Mouse (Mus musculus) limb, embryonic 15.5 days (tissue): ENCODE results near the gene Wdr53. TPM values are rescaled to one million over a fixed set of nuclear protein-coding genes. Genes with fewer than 3 reads are reported as not detected.
"Not testable (repeated sequence)": the region's sequence is repeated elsewhere in the genome, so short reads cannot be mapped to it uniquely, and the experiment has no call there.

ENCODE experiments used
- ATAC-seq: fragments of 200-750 bp; cut with Nextera tagmentation; 2 replicates; pipeline ENCODE4 v1.8.0; 2017; ENCODE audit warnings: low read depth, moderate TSS enrichment; ENCODE audit not compliant: insufficient number of reproducible peaks, low FRiP score, low TSS enrichment
- H3K27ac ChIP-seq: fragments of 300-500 bp; sonication (generic); 2 replicates; pipeline ENCODE4 v1.5.1; 2015; ENCODE audit warnings: moderate library complexity, mild to moderate bottlenecking, inconsistent platforms
- H3K27me3 ChIP-seq: fragments of 300-500 bp; sonication (generic); 2 replicates; pipeline ENCODE4 v1.6.1; 2015; ENCODE audit warnings: inconsistent platforms
- H3K36me3 ChIP-seq: fragments of 300-500 bp; sonication (generic); 2 replicates; pipeline ENCODE4 v1.6.1; 2015; ENCODE audit warnings: inconsistent platforms
- H3K4me1 ChIP-seq: fragments of 300-500 bp; sonication (generic); 2 replicates; pipeline ENCODE4 v1.6.1; 2015; ENCODE audit warnings: inconsistent platforms
- H3K4me2 ChIP-seq: fragments of 300-500 bp; sonication (generic); 2 replicates; pipeline ENCODE4 v1.6.1; 2015; ENCODE audit warnings: mild to moderate bottlenecking, inconsistent platforms
- H3K4me3 ChIP-seq: fragments of 300-500 bp; sonication (generic); 2 replicates; pipeline ENCODE4 v1.5.1; 2015; ENCODE audit warnings: mild to moderate bottlenecking, inconsistent platforms
- H3K9ac ChIP-seq: fragments of 300-500 bp; sonication (generic); 2 replicates; pipeline ENCODE4 v1.6.1; 2015; ENCODE audit warnings: inconsistent platforms
- H3K9me3 ChIP-seq: fragments of 300-500 bp; sonication (generic); 2 replicates; pipeline ENCODE4 v1.6.1; 2016; ENCODE audit warnings: inconsistent platforms
- WGBS: fragments of 180-500 bp; shearing (Covaris S2); methylation state at CpG from one replicate; pipeline ENCODE4 v1.1.7; 2015; 5-methylcytosine and 5-hydroxymethylcytosine counted together
- polyA plus RNA-seq: library from polyadenylated mRNA; unstranded; fragments of >200 nt; fragmentation: Nextera tagmentation; extraction: Ambion mirVana; gene quantifications from 2 replicates; pipeline ENCODE4 v1.2.1, GENCODE M21; 2015

Gene Wdr53
- 19.9 and 22.0 TPM in 2 replicates for polyA plus RNA-seq

- H3K9ac ChIP-seq, result peak within 1 kb of the TSS; percentile 90
- peak; percentile 97 for ATAC-seq
- H3K4me2 ChIP-seq, result peak within 1 kb of the TSS; percentile 71
- H3K36me3 ChIP-seq, result no peaks in the 10 kb centered on the region; the same call in 1 of the 2 replicates
- peaks cover 19% of the 10 kb centered on the region for H3K4me1 ChIP-seq
- peak within 1 kb of the TSS; percentile 94 for H3K27ac ChIP-seq
- H3K27me3 ChIP-seq, result no peaks in the 10 kb centered on the region
- H3K4me3 ChIP-seq, result peak within 1 kb of the TSS; percentile 98
- no peaks in the 10 kb centered on the region for H3K9me3 ChIP-seq
- 1% methylated on average over 48 of the region's 48 CpGs for WGBS
Observed at GRCm38 (mm10) chr16:32246952-32247370, at the start of gene Wdr53, which contains the start of gene Fbxo45. Gene Wdr53 (plus strand): TSS chr16:32247227. Gene Fbxo45 (minus strand): TSS chr16:32247158.

GRCm38 (mm10) chr16:32200256-32201003 is 46.6 kb upstream of the Wdr53 start:
- H3K36me3 ChIP-seq, result no peaks in the 10 kb centered on the region
- no peaks in the 10 kb centered on the region for H3K27me3 ChIP-seq
- H3K4me2 ChIP-seq, result peak overlapping the region; percentile 19; the same call in 1 of the 2 replicates
- ATAC-seq, result no peak
- peaks cover 6% of the 10 kb centered on the region; the same call in 1 of the 2 replicates for H3K4me1 ChIP-seq
- H3K9me3 ChIP-seq, result no peaks in the 10 kb centered on the region
- no peak overlapping the region for H3K9ac ChIP-seq
- peak overlapping the region; percentile 19 for H3K4me3 ChIP-seq
- peak overlapping the region; percentile 78 for H3K27ac ChIP-seq
- WGBS, result 46% methylated on average over 21 of the region's 21 CpGs

GRCm38 (mm10) chr16:32201004-32201325 is 46.1 kb upstream of the Wdr53 start:
- 55% methylated on average over 9 of the region's 9 CpGs for WGBS
- H3K4me2 ChIP-seq, result peak overlapping the region; percentile 19; the same call in 1 of the 2 replicates
- peak overlapping the region; percentile 78; the same call in 1 of the 2 replicates for H3K27ac ChIP-seq
- no peak overlapping the region for H3K9ac ChIP-seq
- H3K9me3 ChIP-seq, result no peaks in the 10 kb centered on the region
- H3K27me3 ChIP-seq, result no peaks in the 10 kb centered on the region
- H3K36me3 ChIP-seq, result no peaks in the 10 kb centered on the region
- peak overlapping the region; percentile 19; the same call in 1 of the 2 replicates for H3K4me3 ChIP-seq
- no peak for ATAC-seq
- peaks cover 6% of the 10 kb centered on the region; the same call in 1 of the 2 replicates for H3K4me1 ChIP-seq

GRCm38 (mm10) chr16:32202681-32203080 is 44.3 kb upstream of the Wdr53 start:
- Histone ChIP-seq H3K4me2 (no peak overlapping the region), H3K36me3 (no peaks in the 10 kb centered on the region), H3K4me1 (peaks cover 6% of the 10 kb centered on the region; the same call in 1 of the 2 replicates), H3K27ac (no peak overlapping the region), H3K9ac (no peak overlapping the region), H3K4me3 (no peak overlapping the region), H3K9me3 (no peaks in the 10 kb centered on the region), H3K27me3 (no peaks in the 10 kb centered on the region)
- ATAC-seq, result no peak
- 61% methylated on average over 6 of the region's 6 CpGs for WGBS

GRCm38 (mm10) chr16:32204902-32205301 is 42.1 kb upstream of the Wdr53 start:
- H3K4me2 ChIP-seq, result no peak overlapping the region
- no peak overlapping the region for H3K27ac ChIP-seq
- WGBS, result 63% methylated on average over 3 of the region's 3 CpGs

GRCm38 (mm10) chr16:32214156-32214555 is 32.9 kb upstream of the Wdr53 start:
- H3K9me3 ChIP-seq, result no peaks in the 10 kb centered on the region
- no peak overlapping the region for H3K9ac ChIP-seq
- no peak overlapping the region for H3K4me2 ChIP-seq
- ATAC-seq, result no peak
- no peaks in the 10 kb centered on the region for H3K4me1 ChIP-seq
- no peaks in the 10 kb centered on the region for H3K27me3 ChIP-seq
- H3K4me3 ChIP-seq, result no peak overlapping the region
- no peaks in the 10 kb centered on the region for H3K36me3 ChIP-seq
- H3K27ac ChIP-seq, result no peak overlapping the region

More at GRCm38 (mm10) chr16:32204902-32205301, 42.1 kb upstream of the Wdr53 start:
- no peak for ATAC-seq
- Histone ChIP-seq H3K4me1 (peaks cover 6% of the 10 kb centered on the region; the same call in 1 of the 2 replicates), H3K36me3 (no peaks in the 10 kb centered on the region), H3K27me3 (no peaks in the 10 kb centered on the region), H3K4me3 (no peak overlapping the region), H3K9ac (no peak overlapping the region), H3K9me3 (no peaks in the 10 kb centered on the region)

GRCm38 (mm10) chr16:32214804-32215576 is 32.0 kb upstream of the Wdr53 start:
- H3K36me3 ChIP-seq, result no peaks in the 10 kb centered on the region
- H3K4me1 ChIP-seq, result no peaks in the 10 kb centered on the region
- H3K27me3 ChIP-seq, result no peaks in the 10 kb centered on the region
- H3K9ac ChIP-seq, result no peak overlapping the region
- ATAC-seq, result no peak
- no peaks in the 10 kb centered on the region for H3K9me3 ChIP-seq
- no peak overlapping the region for H3K4me2 ChIP-seq
- WGBS, result 77% methylated on average over 17 of the region's 17 CpGs
- H3K27ac ChIP-seq, result no peak overlapping the region
- H3K4me3 ChIP-seq, result no peak overlapping the region

- no peak for ATAC-seq
- no peaks in the 10 kb centered on the region for H3K9me3 ChIP-seq
- no peak overlapping the region for H3K4me3 ChIP-seq
- WGBS, result 77% methylated on average over 4 of the region's 4 CpGs
- H3K27ac ChIP-seq, result no peak overlapping the region
- H3K36me3 ChIP-seq, result no peaks in the 10 kb centered on the region
- no peaks in the 10 kb centered on the region for H3K27me3 ChIP-seq
- H3K4me2 ChIP-seq, result no peak overlapping the region
- no peak overlapping the region for H3K9ac ChIP-seq
- no peaks in the 10 kb centered on the region for H3K4me1 ChIP-seq
Observed at GRCm38 (mm10) chr16:32221803-32222202, 25.2 kb upstream of the Wdr53 start.

- Histone ChIP-seq H3K27me3 (no peaks in the 10 kb centered on the region), H3K9ac (no peak overlapping the region), H3K27ac (no peak overlapping the region), H3K4me1 (no peaks in the 10 kb centered on the region), H3K36me3 (no peaks in the 10 kb centered on the region), H3K4me3 (no peak overlapping the region), H3K9me3 (no peaks in the 10 kb centered on the region), H3K4me2 (no peak overlapping the region)
- ATAC-seq, result no peak
Observed at GRCm38 (mm10) chr16:32222399-32222798, 24.6 kb upstream of the Wdr53 start.

- H3K4me2 ChIP-seq, H3K4me1 ChIP-seq, H3K4me3 ChIP-seq, ATAC-seq, H3K9ac ChIP-seq, H3K27me3 ChIP-seq, H3K9me3 ChIP-seq, H3K27ac ChIP-seq: not testable (repeated sequence)
- peaks cover 25% of the 10 kb centered on the region for H3K36me3 ChIP-seq
- 89% methylated on average over 3 of the region's 3 CpGs for WGBS
Observed at GRCm38 (mm10) chr16:32232050-32232449, 15.0 kb upstream of the Wdr53 start.

- Histone ChIP-seq H3K4me2 (no peak overlapping the region), H3K36me3 (peaks cover 36% of the 10 kb centered on the region), H3K4me1 (no peaks in the 10 kb centered on the region), H3K9ac (no peak overlapping the region), H3K4me3 (no peak overlapping the region), H3K9me3 (no peaks in the 10 kb centered on the region), H3K27me3 (no peaks in the 10 kb centered on the region), H3K27ac (no peak overlapping the region)
- WGBS, result 91% methylated on average over 19 of the region's 19 CpGs
- no peak for ATAC-seq
Observed at GRCm38 (mm10) chr16:32237930-32238680, 8.9 kb upstream of the Wdr53 start.
